12 mouse cellular contexts compared by ENCODE assay signal in genomic region chr13:108013110-108013509, GRCm38 (mm10).
"Had no signal": no experiment of that assay in that cellular context is flagged by ENCODE, and none has a peak within 500 bp of the region (broad histone marks: within the 10 kb centered on the region; RNA-seq: fewer than 3 reads in every experiment).

No protein-coding gene starts in this region.

- H3K4me2 ChIP-seq: limb, embryonic 12.5 days; neural tube, embryonic 13.5 days had no signal

- H3K4me3 ChIP-seq: left cerebral cortex, adult 2 months; limb, embryonic 12.5 days; midbrain, embryonic 10.5 days; neural tube, embryonic 13.5 days had no signal

- DNase-seq: lung, adult 18-20 months; midbrain, embryonic 14.5 days; retina, postnatal 1 day; right cerebral cortex, postnatal 4 days; spleen, adult 18-20 months; thymus, adult 18-20 months; thymus, postnatal 14 days had no signal

- H3K4me1 ChIP-seq: limb, embryonic 12.5 days; midbrain, embryonic 10.5 days; neural tube, embryonic 13.5 days had no signal

- H3K27ac ChIP-seq: left cerebral cortex, adult 2 months; limb, embryonic 12.5 days; liver, embryonic 14.5 days; midbrain, embryonic 10.5 days; neural tube, embryonic 13.5 days had no signal

- H3K27me3 ChIP-seq: limb, embryonic 12.5 days; neural tube, embryonic 13.5 days had no signal

- H3K9ac ChIP-seq: limb, embryonic 12.5 days; liver, embryonic 14.5 days; neural tube, embryonic 13.5 days had no signal

- H3K36me3 ChIP-seq: limb, embryonic 12.5 days; midbrain, embryonic 10.5 days; neural tube, embryonic 13.5 days had no signal

- H3K9me3 ChIP-seq: neural tube, embryonic 13.5 days had no signal
